Mouse (Mus musculus) activated CD4-positive, CD25-positive, alpha-beta regulatory T cell, adult 9 weeks (primary cell): Measurements from ENCODE around the gene Fam187a. TPM values are rescaled to one million over a fixed set of nuclear protein-coding genes. Genes with fewer than 3 reads are reported as not detected.

Experiments
- polyA plus RNA-seq: library from polyadenylated mRNA; unstranded; fragments of 100-300 nt; shearing (Covaris generic); gene quantifications from one replicate; pipeline ENCODE4 v1.2.1, GENCODE M21; 2017

Gene Fam187a
- not detected for polyA plus RNA-seq

DNA sequence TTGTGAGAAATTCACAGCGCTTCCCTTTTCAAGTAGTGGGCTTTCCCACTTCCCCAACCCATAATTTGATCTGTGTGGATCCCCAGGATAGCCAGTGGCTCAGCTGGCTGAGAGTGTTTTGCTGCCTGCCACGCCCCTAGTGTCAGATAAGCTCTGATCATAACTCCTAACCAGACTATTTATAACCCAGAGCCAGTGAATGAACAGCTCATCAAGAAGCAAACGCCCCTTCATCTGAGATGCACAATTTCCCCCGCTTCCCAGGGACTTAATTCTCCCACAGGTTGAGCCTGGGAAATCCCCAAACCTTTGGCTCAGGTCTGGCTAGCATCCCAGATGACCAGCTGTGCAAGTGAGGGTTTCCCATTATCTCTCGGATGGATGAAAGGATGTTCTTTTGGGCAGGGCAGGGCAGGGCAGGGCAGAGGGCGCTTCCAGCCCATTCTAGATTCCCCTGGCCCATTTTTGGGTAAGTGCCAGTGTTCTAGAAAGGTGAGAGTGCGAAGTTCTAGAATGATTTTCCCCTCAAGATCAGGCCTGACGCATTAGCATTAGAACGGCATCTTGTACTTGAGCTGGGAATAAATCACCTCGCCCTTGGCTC, at the start of gene Fam187a:
TSS of gene Fam187a (plus strand) at position 554 of the 604 bp plus-strand sequence.

DNA sequence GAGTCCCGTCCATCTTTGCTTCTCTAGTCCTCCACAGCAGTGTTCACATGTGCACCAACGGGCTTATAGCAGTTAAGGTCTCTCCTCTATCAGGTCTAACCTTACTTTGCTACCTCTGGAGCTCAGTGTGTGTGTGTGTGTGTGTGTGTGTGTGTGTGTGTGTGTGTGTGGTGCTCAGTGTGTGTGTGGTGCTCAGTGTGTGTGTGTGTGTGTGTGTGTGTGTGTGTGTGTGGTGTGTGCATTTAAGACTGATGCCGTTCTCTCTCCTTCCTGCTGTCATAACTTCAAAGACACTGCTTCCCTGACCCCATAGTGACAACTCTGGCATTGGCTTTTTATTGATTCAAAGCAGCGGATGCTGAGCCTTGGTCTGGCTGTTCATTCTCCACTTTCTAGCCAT, 49.4 kb upstream of the Fam187a start, which contains the start of gene Higd1b:
TSS of gene Higd1b (plus strand) at position 301 of the 400 bp plus-strand sequence.

GRCm38 (mm10) chr11:102880585-102881313, 4.2 kb upstream of the Fam187a start, which contains the start of the genes Eftud2 and Ccdc103:
TSS of gene Eftud2 (minus strand) at chr11:102880985.
TSS of gene Ccdc103 (plus strand) at chr11:102881204.

GRCm38 (mm10) chr11:102900763-102901162, 15.8 kb downstream of the Fam187a start, which contains the start of gene Gfap:
TSS of gene Gfap (minus strand) at chr11:102900912.

GRCm38 (mm10) chr11:102924557-102925350, 39.8 kb downstream of the Fam187a start, which contains the start of gene Kif18b:
TSS of gene Kif18b (minus strand) at chr11:102925124.

Other genes starting within 250 kb of the Fam187a start
- not detected for gene Meioc, start 221.5 kb upstream of the Fam187a start, polyA plus RNA-seq
- gene Ccdc43, start 187.4 kb upstream of the Fam187a start, polyA plus RNA-seq, result 38.6 TPM
- gene Adam11, start 123.7 kb upstream of the Fam187a start, polyA plus RNA-seq, result not detected
- gene Gjc1, start 65.5 kb upstream of the Fam187a start, polyA plus RNA-seq, result not detected
- not detected for gene Higd1b, start 49.3 kb upstream of the Fam187a start, polyA plus RNA-seq
- gene Eftud2, start 4.2 kb upstream of the Fam187a start, polyA plus RNA-seq, result 177 TPM
- not detected for gene Ccdc103, start 4.0 kb upstream of the Fam187a start, polyA plus RNA-seq
- gene Gfap, start 15.7 kb downstream of the Fam187a start, polyA plus RNA-seq, result 0.10 TPM
- gene Kif18b, start 40.0 kb downstream of the Fam187a start, polyA plus RNA-seq, result 5.4 TPM
- not detected for gene C1ql1, start 61.5 kb downstream of the Fam187a start, polyA plus RNA-seq
- 81.8 TPM for gene Nmt1, start 143.0 kb downstream of the Fam187a start, polyA plus RNA-seq
- 29.9 TPM for gene Dcakd, start 143.2 kb downstream of the Fam187a start, polyA plus RNA-seq
- not detected for gene Plcd3, start 216.5 kb downstream of the Fam187a start, polyA plus RNA-seq
- 50.6 TPM for gene Acbd4, start 216.5 kb downstream of the Fam187a start, polyA plus RNA-seq
- gene Hexim1, start 231.1 kb downstream of the Fam187a start, polyA plus RNA-seq, result 4.8 TPM
- 5.8 TPM for gene Hexim2, start 247.3 kb downstream of the Fam187a start, polyA plus RNA-seq